Mouse (Mus musculus) neural tube, embryonic 13.5 days (tissue): ENCODE results near the gene Dhrs11. TPM values are rescaled to one million over a fixed set of nuclear protein-coding genes. Genes with fewer than 3 reads are reported as not detected.
"Not testable (repeated sequence)": the region's sequence is repeated elsewhere in the genome, so short reads cannot be mapped to it uniquely, and the experiment has no call there.

Experiments used
- ATAC-seq: fragments of 200-750 bp; cut with Nextera tagmentation; 2 replicates; pipeline ENCODE4 v1.8.0; 2017; ENCODE audit warnings: low read depth, mild to moderate bottlenecking, moderate TSS enrichment, moderate library complexity
- H3K27ac ChIP-seq: fragments of 300-500 bp; sonication (generic); replicated peaks from 2 replicates; pipeline ENCODE4 v1.5.1; 2015; ENCODE audit warnings: moderate library complexity, mild to moderate bottlenecking, inconsistent platforms
- H3K27me3 ChIP-seq: fragments of 300-500 bp; sonication (generic); 2 replicates; pipeline ENCODE4 v1.6.1; 2015; ENCODE audit warnings: mild to moderate bottlenecking, inconsistent platforms
- H3K36me3 ChIP-seq: fragments of 300-500 bp; sonication (generic); 2 replicates; pipeline ENCODE4 v1.6.1; 2015; ENCODE audit warnings: mild to moderate bottlenecking, inconsistent platforms
- H3K4me1 ChIP-seq: fragments of 300-500 bp; sonication (generic); replicated peaks from 2 replicates; pipeline ENCODE4 v1.6.1; 2015; ENCODE audit warnings: inconsistent platforms
- H3K4me2 ChIP-seq: fragments of 300-500 bp; sonication (generic); 2 replicates; pipeline ENCODE4 v1.6.1; 2015; ENCODE audit warnings: inconsistent platforms, mild to moderate bottlenecking, moderate library complexity
- H3K4me3 ChIP-seq: fragments of 300-500 bp; sonication (generic); 2 replicates; pipeline ENCODE4 v1.5.1; 2015; ENCODE audit warnings: mild to moderate bottlenecking, inconsistent platforms
- H3K9ac ChIP-seq: fragments of 300-500 bp; sonication (generic); 2 replicates; pipeline ENCODE4 v1.6.1; 2015; ENCODE audit warnings: moderate library complexity, mild to moderate bottlenecking, inconsistent platforms
- H3K9me3 ChIP-seq: fragments of 300-500 bp; sonication (generic); 2 replicates; pipeline ENCODE4 v1.6.1; 2016; ENCODE audit warnings: inconsistent platforms
- WGBS: fragments of 180-500 bp; shearing (Covaris S2); methylation state at CpG from one replicate; pipeline ENCODE4 v1.1.7; 2015; 5-methylcytosine and 5-hydroxymethylcytosine counted together
- polyA plus RNA-seq: library from polyadenylated mRNA; unstranded; fragments of >200 nt; fragmentation: Nextera tagmentation; extraction: Ambion mirVana; gene quantifications from 2 replicates; pipeline ENCODE4 v1.2.1, GENCODE M21; 2015

Dhrs11 gene
- polyA plus RNA-seq, 1 experiment from 2014 or later, result 7.5 TPM

DNA sequence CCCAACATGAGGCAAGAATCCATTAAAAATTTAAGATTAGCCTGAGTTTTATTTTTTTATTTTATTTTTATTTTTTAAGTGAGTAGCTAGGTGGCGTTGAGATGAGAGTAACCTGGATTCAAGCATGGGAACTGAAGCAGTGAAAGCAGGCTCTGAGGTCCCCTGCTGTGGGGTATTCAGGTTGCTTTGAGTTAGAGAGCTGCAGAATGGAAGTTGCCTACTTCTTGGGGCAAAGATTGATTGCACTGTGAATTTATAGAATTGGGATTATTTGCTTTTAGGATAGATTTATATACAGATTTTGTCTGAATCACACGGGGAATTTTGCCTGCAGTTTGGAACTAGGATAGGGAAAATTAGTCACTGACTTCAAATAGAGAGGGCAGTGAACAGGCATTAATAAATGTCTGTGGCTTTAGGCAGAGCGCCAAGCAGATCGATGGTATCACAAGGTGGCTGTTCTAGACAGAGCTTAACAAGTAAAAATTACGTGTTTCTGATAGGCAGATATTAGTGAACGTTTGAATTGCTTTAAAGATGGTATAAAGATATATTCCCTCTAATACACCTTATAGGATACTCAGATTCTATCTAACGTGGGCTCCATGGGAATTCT, 18.8 kb upstream of the Dhrs11 start:
- H3K36me3 ChIP-seq, result peaks cover 72% of the 10 kb centered on the region
- H3K4me1 ChIP-seq, result no peaks in the 10 kb centered on the region
- no peak overlapping the region for H3K4me2 ChIP-seq
- no peak overlapping the region for H3K9ac ChIP-seq
- 75% methylated on average over 7 of the region's 7 CpGs for WGBS
- no peak for ATAC-seq
- H3K9me3 ChIP-seq, result no peaks in the 10 kb centered on the region
- H3K4me3 ChIP-seq, result no peak overlapping the region
- no peak overlapping the region for H3K27ac ChIP-seq
- H3K27me3 ChIP-seq, result no peaks in the 10 kb centered on the region

DNA sequence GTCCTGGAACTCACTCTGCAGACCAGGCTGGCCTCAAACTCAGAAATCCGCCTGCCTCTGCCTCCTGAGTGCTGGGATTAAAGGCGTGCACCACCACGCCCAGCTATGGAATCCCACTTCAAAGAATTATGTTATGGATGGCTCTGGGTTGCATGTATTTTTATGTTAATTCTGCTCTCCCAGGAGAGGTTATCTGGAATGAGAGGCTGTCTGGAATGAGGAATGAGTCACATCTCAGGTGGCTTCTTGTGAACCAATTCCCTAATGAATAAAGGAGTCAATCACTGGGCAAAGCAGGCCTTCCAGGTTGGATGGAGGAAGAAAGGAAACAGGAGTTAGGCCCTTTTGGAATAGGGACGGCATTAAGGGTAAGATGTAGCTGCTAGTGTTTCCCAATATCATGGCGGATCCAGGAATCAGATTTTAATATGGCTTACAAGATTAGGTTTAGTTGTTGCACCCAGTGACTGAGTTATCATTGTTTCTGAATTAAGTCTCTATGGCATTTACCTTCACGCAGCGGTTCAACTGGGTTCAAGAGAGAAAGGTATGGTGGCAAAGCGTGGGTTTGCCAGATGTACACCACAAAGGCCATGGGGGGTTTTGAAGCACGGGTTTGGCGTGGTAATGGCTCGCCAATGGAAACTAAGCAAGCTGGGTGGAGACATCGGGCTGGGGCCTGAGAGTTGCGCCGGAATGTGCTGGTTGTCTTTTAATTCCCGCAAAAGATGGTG, 18.1 kb upstream of the Dhrs11 start:
- no peak overlapping the region for H3K27ac ChIP-seq
- no peaks in the 10 kb centered on the region for H3K4me1 ChIP-seq
- H3K4me3 ChIP-seq, result no peak overlapping the region
- no peak overlapping the region for H3K9ac ChIP-seq
- peaks cover 71% of the 10 kb centered on the region for H3K36me3 ChIP-seq
- no peak for ATAC-seq
- WGBS, result 95% methylated on average over 15 of the region's 15 CpGs
- no peak overlapping the region for H3K4me2 ChIP-seq
- H3K27me3 ChIP-seq, result no peaks in the 10 kb centered on the region
- no peaks in the 10 kb centered on the region for H3K9me3 ChIP-seq

DNA sequence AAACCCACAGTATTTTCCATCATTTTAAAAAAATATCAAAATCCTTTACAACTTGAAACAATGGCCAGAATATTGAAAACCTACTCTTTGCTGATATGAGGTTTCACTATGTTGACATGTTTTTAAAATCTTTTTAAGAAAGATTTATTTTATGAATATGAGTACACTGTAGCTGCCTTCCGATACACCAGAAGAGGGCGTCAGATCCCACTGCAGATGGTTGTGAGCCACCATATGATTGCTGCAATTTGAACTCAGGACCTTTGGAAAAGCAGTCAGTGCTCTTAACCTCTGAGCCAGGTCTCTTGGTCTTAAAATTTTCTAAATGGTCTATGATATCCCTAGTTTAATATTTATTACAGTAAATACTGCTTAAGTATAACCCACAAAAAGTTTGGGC, 10.5 kb upstream of the Dhrs11 start:
- H3K36me3 ChIP-seq, result peaks cover 78% of the 10 kb centered on the region
- no peaks in the 10 kb centered on the region for H3K9me3 ChIP-seq
- ATAC-seq, result no peak
- H3K4me3 ChIP-seq, result no peak overlapping the region
- no peak overlapping the region for H3K9ac ChIP-seq
- H3K27ac ChIP-seq, result no peak overlapping the region
- no peaks in the 10 kb centered on the region for H3K27me3 ChIP-seq
- H3K4me2 ChIP-seq, result no peak overlapping the region
- WGBS, result 92% methylated on average over 2 of the region's 2 CpGs
- H3K4me1 ChIP-seq, result no peaks in the 10 kb centered on the region

- 79% methylated on average over 11 of the region's 11 CpGs for WGBS
- peak overlapping the region; percentile 90 for H3K4me2 ChIP-seq
- peak overlapping the region; percentile 62 for H3K4me3 ChIP-seq
- peak overlapping the region; percentile 69 for H3K27ac ChIP-seq
- ATAC-seq, result peak; percentile 6; the same call in 1 of the 2 replicates
- H3K27me3 ChIP-seq, H3K9me3 ChIP-seq: not testable (repeated sequence)
- peaks cover 22% of the 10 kb centered on the region for H3K4me1 ChIP-seq
- peaks cover 41% of the 10 kb centered on the region for H3K36me3 ChIP-seq
- peak overlapping the region; percentile 76 for H3K9ac ChIP-seq
Measured at GRCm38 (mm10) chr11:84829495-84829894, 701 bp upstream of the Dhrs11 start.

GRCm38 (mm10) chr11:84827901-84828503, 792 bp downstream of the Dhrs11 start:
- H3K27ac ChIP-seq, result no peak overlapping the region
- ATAC-seq, result no peak; the same call in 1 of the 2 replicates
- H3K9me3 ChIP-seq, result no peaks in the 10 kb centered on the region
- peak overlapping the region; percentile 62 for H3K4me3 ChIP-seq
- peaks cover 22% of the 10 kb centered on the region for H3K4me1 ChIP-seq
- peaks cover 28% of the 10 kb centered on the region for H3K36me3 ChIP-seq
- 46% methylated on average over 3 of the region's 3 CpGs for WGBS
- H3K9ac ChIP-seq, result peak overlapping the region; percentile 76
- H3K4me2 ChIP-seq, result peak overlapping the region; percentile 90
- H3K27me3 ChIP-seq, result no peaks in the 10 kb centered on the region

- H3K4me2 ChIP-seq, result no peak overlapping the region
- no peak overlapping the region for H3K9ac ChIP-seq
- no peaks in the 10 kb centered on the region for H3K9me3 ChIP-seq
- H3K4me1 ChIP-seq, result peaks cover 22% of the 10 kb centered on the region
- H3K36me3 ChIP-seq, result peaks cover 23% of the 10 kb centered on the region
- ATAC-seq, result no peak
- H3K4me3 ChIP-seq, result no peak overlapping the region
- H3K27ac ChIP-seq, result no peak overlapping the region
- H3K27me3 ChIP-seq, result no peaks in the 10 kb centered on the region
Measured at GRCm38 (mm10) chr11:84827492-84827891, 1.3 kb downstream of the Dhrs11 start.

- no peaks in the 10 kb centered on the region for H3K9me3 ChIP-seq
- WGBS, result 65% methylated on average over 3 of the region's 3 CpGs
- H3K27me3 ChIP-seq, result no peaks in the 10 kb centered on the region
- peaks cover 10% of the 10 kb centered on the region for H3K36me3 ChIP-seq
- H3K27ac ChIP-seq, result no peak overlapping the region
- no peak overlapping the region for H3K9ac ChIP-seq
- no peak overlapping the region for H3K4me2 ChIP-seq
- no peak for ATAC-seq
- no peak overlapping the region for H3K4me3 ChIP-seq
- peaks cover 22% of the 10 kb centered on the region for H3K4me1 ChIP-seq
Measured at GRCm38 (mm10) chr11:84826185-84826584, 2.6 kb downstream of the Dhrs11 start.

GRCm38 (mm10) chr11:84825261-84825807, 3.5 kb downstream of the Dhrs11 start:
- H3K9ac ChIP-seq, result no peak overlapping the region
- no peaks in the 10 kb centered on the region for H3K27me3 ChIP-seq
- ATAC-seq, result no peak
- peaks cover 22% of the 10 kb centered on the region for H3K4me1 ChIP-seq
- H3K9me3 ChIP-seq, result no peaks in the 10 kb centered on the region
- 89% methylated on average over 10 of the region's 10 CpGs for WGBS
- H3K4me2 ChIP-seq, result no peak overlapping the region
- peaks cover 4% of the 10 kb centered on the region; the same call in 1 of the 2 replicates for H3K36me3 ChIP-seq
- no peak overlapping the region for H3K4me3 ChIP-seq
- H3K27ac ChIP-seq, result no peak overlapping the region

GRCm38 (mm10) chr11:84823484-84823897, 5.3 kb downstream of the Dhrs11 start:
- Histone ChIP-seq H3K4me1 (peaks cover 17% of the 10 kb centered on the region), H3K4me2 (no peak overlapping the region), H3K27me3 (no peaks in the 10 kb centered on the region), H3K9me3 (no peaks in the 10 kb centered on the region), H3K36me3 (no peaks in the 10 kb centered on the region), H3K4me3 (no peak overlapping the region), H3K9ac (peak overlapping the region; percentile 18; the same call in 1 of the 2 replicates), H3K27ac (no peak overlapping the region)
- 75% methylated on average over 10 of the region's 10 CpGs for whole genome bisulfite sequencing
- no peak for ATAC-seq

- Histone ChIP-seq H3K4me2 (no peak overlapping the region), H3K36me3 (no peaks in the 10 kb centered on the region), H3K9me3 (no peaks in the 10 kb centered on the region), H3K4me3 (no peak overlapping the region), H3K9ac (no peak overlapping the region), H3K4me1 (peaks cover 14% of the 10 kb centered on the region; the same call in 1 of the 2 replicates), H3K27ac (no peak overlapping the region), H3K27me3 (no peaks in the 10 kb centered on the region)
- no peak for ATAC-seq
- WGBS, result 78% methylated on average over 5 of the region's 5 CpGs
Measured at GRCm38 (mm10) chr11:84822487-84822886, 6.3 kb downstream of the Dhrs11 start.

DNA sequence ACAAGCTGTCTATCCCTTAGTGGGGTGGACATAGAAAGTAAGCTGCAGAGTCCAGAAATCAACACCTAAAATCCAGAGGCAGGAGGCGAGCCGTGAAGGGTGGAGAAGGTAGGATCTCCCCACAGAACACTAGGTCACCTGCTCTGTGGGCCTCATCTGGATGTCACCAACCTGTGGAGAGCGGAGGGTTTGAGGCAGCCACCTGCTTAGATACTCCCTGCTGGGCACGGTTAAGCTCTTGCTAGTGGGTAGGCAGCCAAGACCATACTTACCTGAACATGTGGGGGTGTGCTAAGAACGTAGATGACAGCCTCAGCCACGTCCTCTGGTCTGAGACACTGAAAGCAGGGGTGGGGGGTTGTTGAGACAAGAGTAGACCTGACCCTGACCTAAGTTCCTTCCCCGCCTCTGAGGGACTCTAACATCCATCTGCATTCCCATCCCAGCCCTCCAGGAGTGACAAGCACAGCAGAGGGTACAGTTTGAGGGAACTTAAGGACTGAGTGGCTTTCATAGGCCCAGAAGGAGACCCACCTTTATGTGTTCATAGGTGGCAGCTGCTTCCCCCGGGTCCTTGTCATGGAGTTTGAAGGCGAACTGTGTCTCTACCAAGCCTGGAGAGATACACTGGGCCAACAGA, 7.5 kb downstream of the Dhrs11 start:
- no peak overlapping the region for H3K4me2 ChIP-seq
- H3K36me3 ChIP-seq, result no peaks in the 10 kb centered on the region
- H3K27ac ChIP-seq, result no peak overlapping the region
- no peak overlapping the region for H3K9ac ChIP-seq
- no peak overlapping the region for H3K4me3 ChIP-seq
- H3K9me3 ChIP-seq, result no peaks in the 10 kb centered on the region
- no peak for ATAC-seq
- H3K27me3 ChIP-seq, result no peaks in the 10 kb centered on the region
- peaks cover 11% of the 10 kb centered on the region; the same call in 1 of the 2 replicates for H3K4me1 ChIP-seq
- 90% methylated on average over 9 of the region's 9 CpGs for WGBS
